ENCODE assay signal across 10 mouse cellular contexts in the genomic region with DNA sequence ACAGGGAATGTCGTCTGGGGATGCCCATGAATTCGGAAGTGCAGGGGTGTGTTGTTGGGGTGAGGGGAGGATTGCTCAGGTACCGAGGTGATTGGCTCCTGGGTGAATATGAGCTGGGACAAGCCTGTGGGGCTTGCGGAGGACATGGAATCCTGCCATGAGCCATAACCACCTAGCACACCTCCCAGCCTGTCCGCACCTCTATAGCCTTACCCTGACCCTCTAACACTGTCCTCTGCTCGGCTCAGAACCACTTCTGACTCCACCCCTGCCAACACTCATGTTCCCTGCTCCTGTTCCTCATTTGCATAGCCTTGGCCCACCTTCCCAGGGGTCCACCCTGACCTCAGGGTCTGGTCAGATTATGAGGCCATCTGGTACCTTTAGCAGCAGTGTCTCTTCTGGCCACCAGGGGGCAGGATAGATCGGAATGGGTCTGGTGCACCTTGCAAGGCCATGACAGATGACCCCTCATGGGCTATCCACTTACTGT. TPM values are rescaled to one million over a fixed set of nuclear protein-coding genes. Genes with fewer than 3 reads are reported as not detected.
DNase-seq lines count a peak whose midpoint lies in the region; ATAC-seq and TF ChIP-seq lines count a peak whose summit lies in the region.
"Had no signal": no experiment of that assay in that cellular context is flagged by ENCODE, and none has a peak within 500 bp of the region (broad histone marks: within the 10 kb centered on the region; RNA-seq: fewer than 3 reads in every experiment).

No protein-coding gene starts in this region.

- no peak overlapping the region for H3K9ac ChIP-seq in intestine, postnatal 0 days (ENCODE audit: low read depth, low read length)
- H3K9ac ChIP-seq in intestine, embryonic 16.5 days (ENCODE audit: low read depth, low read length): no peak overlapping the region
- H3K9ac ChIP-seq: embryonic facial prominence, embryonic 15.5 days had no signal

- no peaks in the 10 kb centered on the region for H3K36me3 ChIP-seq in intestine, postnatal 0 days (ENCODE audit: control insufficient read depth, insufficient read depth)
- no peaks in the 10 kb centered on the region for H3K36me3 ChIP-seq in intestine, embryonic 16.5 days (ENCODE audit: control insufficient read depth, insufficient read depth, low read length)
- H3K36me3 ChIP-seq in G1E (replicated peaks): no peaks in the 10 kb centered on the region
- H3K36me3 ChIP-seq: embryonic facial prominence, embryonic 15.5 days had no signal

- no peak overlapping the region for H3K4me3 ChIP-seq in intestine, postnatal 0 days (ENCODE audit: low read depth, low read length)
- H3K4me3 ChIP-seq in intestine, embryonic 16.5 days (ENCODE audit: low read length): no peak overlapping the region
- no peak overlapping the region for H3K4me3 ChIP-seq in G1E (ENCODE audit: low read depth, low read length)
- H3K4me3 ChIP-seq: embryonic facial prominence, embryonic 15.5 days had no signal

- no peaks in the 10 kb centered on the region for H3K9me3 ChIP-seq in intestine, postnatal 0 days (ENCODE audit: control insufficient read depth)
- no peaks in the 10 kb centered on the region for H3K9me3 ChIP-seq in intestine, embryonic 16.5 days (ENCODE audit: control insufficient read depth, low read length)
- no peaks in the 10 kb centered on the region for H3K9me3 ChIP-seq in G1E (replicated peaks)
- H3K9me3 ChIP-seq: embryonic facial prominence, embryonic 15.5 days had no signal

- WGBS in intestine, postnatal 0 days: 47% methylated on average over 7 of the region's 7 CpGs
- 50% methylated on average over 7 of the region's 7 CpGs for WGBS in intestine, embryonic 16.5 days

- no peak for ATAC-seq in intestine, postnatal 0 days
- ATAC-seq in intestine, embryonic 16.5 days: no peak
- no peak for ATAC-seq in G1E (ENCODE audit: extremely low read depth, insufficient number of reproducible peaks, low FRiP score, poor library complexity, severe bottlenecking)

- H3K4me2 ChIP-seq in intestine, postnatal 0 days (replicated peaks; ENCODE audit: low read depth): no peak overlapping the region
- H3K4me2 ChIP-seq in intestine, embryonic 16.5 days (ENCODE audit: low read depth, low read length): no peak overlapping the region
- H3K4me2 ChIP-seq: embryonic facial prominence, embryonic 15.5 days had no signal

- peak; percentile 33 for DNase-seq in G1E (ENCODE audit: low spot score)
- peak; percentile 79 for DNase-seq in cerebellum, adult 9-11 months
- DNase-seq in kidney, adult 8-10 months: peak; percentile 63 to 87
- peak; percentile 64 for DNase-seq in neural tube, embryonic 10.5 days (ENCODE audit: extremely low spot score, low spot score)
- no peak for DNase-seq in right cerebral cortex, postnatal 14 days
- no peak for DNase-seq in right cerebral cortex, postnatal 25 days

- peak; percentile 93 for TF ChIP-seq CTCF in intestine, postnatal 0 days (IDR thresholded peaks at IDR 0.05; ENCODE audit: low read depth)
- TF ChIP-seq CTCF in G1E (IDR thresholded peaks at IDR 0.05; ENCODE audit: low read depth, low read length): peak; percentile 91

- H3K27ac ChIP-seq in intestine, postnatal 0 days (ENCODE audit: low read depth, low read length): no peak overlapping the region
- no peak overlapping the region for H3K27ac ChIP-seq in intestine, embryonic 16.5 days (ENCODE audit: low read length)
- H3K27ac ChIP-seq: embryonic facial prominence, embryonic 15.5 days; macrophage had no signal

- peaks cover 22% of the 10 kb centered on the region for H3K27me3 ChIP-seq in intestine, postnatal 0 days (replicated peaks; ENCODE audit: control insufficient read depth, insufficient read depth, low read length)
- peaks cover 32% of the 10 kb centered on the region for H3K27me3 ChIP-seq in intestine, embryonic 16.5 days (replicated peaks; ENCODE audit: control insufficient read depth, insufficient read depth, low read length)
- H3K27me3 ChIP-seq in G1E (ENCODE audit: insufficient read depth, low read length): no peaks in the 10 kb centered on the region

- H3K4me1 ChIP-seq in intestine, postnatal 0 days (replicated peaks; ENCODE audit: control insufficient read depth, insufficient read depth, low read length): no peaks in the 10 kb centered on the region
- peaks cover 6% of the 10 kb centered on the region for H3K4me1 ChIP-seq in intestine, embryonic 16.5 days (ENCODE audit: control insufficient read depth, insufficient read depth, low read length)
- no peaks in the 10 kb centered on the region; the same call in 1 of the 2 replicates for H3K4me1 ChIP-seq in G1E (ENCODE audit: insufficient read depth, low read depth, low read length)

RNA-seq across cellular contexts. Expression of a gene that starts 18.5 kb away (rescaled TPM):
- polyA plus RNA-seq in intestine, postnatal 0 days (2015; fragmentation: Nextera tagmentation; extraction: Ambion mirVana): 8.9 and 9.1 TPM in 2 replicates
- 26.9 and 30.9 TPM in 2 replicates for polyA plus RNA-seq in intestine, embryonic 16.5 days (2015; fragmentation: Nextera tagmentation; extraction: Ambion mirVana)
- total RNA-seq in G1E (2014; fragmentation: Nextera tagmentation) (not detected in 2 replicates), G1E (2017) (not detected in 2 replicates)
- not detected in 2 replicates for polyA plus RNA-seq in G1E (2012)

Comparison
In these comparisons a context has a peak if more than half of its experiments do, and no peak if none do; other contexts are left out.
1. DNase-seq: peak in G1E (single experiment), cerebellum, adult 9-11 months (single experiment), kidney, adult 8-10 months (2 of 2) and neural tube, embryonic 10.5 days (single experiment); none in right cerebral cortex, postnatal 14 days (single experiment) and right cerebral cortex, postnatal 25 days (single experiment).